Mouse (Mus musculus) heart, postnatal 0 days (tissue): Measurements from ENCODE around the gene Fstl4.
A peak's percentile ranks its signal among the peaks of the same experiment; 100 is the strongest.

Experiments used
- CTCF ChIP-seq: IDR thresholded peaks from 2 replicates; pipeline ENCODE4 v1.5.1; 2016; ENCODE audit warnings: antibody characterized with exemption, control low read depth, low read depth
- EP300 ChIP-seq: IDR thresholded peaks from 2 replicates; pipeline ENCODE4 v1.6.1; 2016; ENCODE audit warnings: antibody characterized with exemption, low read depth

DNA sequence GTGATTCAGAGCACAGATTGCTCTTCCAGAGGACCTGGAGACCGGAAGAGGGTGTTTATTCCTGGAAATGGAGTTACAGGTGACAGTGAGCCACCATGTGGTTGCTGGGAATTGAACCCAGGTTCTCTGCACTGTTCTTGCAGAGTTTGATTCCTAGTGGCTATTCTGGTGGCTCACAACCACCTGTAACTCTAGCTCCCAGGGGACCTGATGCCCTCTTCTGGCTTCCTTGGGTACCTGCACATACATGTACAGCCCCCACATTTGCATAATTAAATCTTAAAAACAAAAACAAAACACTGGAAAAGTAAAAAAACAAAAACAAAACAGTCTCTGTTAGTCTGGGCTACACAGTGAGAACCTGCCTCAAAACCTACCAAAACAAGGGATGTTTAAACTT, 2.6 kb upstream of the Fstl4 start:
- TF ChIP-seq CTCF, result 0 out of 2 replicates have a peak, but pooled peaks have one; percentile 1
- TF ChIP-seq EP300, result no peak
